Mouse (Mus musculus): ENCODE data around the gene Rflnb. TPM values are rescaled to one million over a fixed set of nuclear protein-coding genes. Genes with fewer than 3 reads are reported as not detected.

The Rflnb gene
- total and polyA plus RNA-seq, 2 experiments from 2014 or later: 16.4 to 24.1 TPM

- ATAC-seq (ENCODE audit: insufficient read depth, low read depth) (no peak), DNase-seq (ENCODE audit: low spot score) (no peak)
- no peaks in the 10 kb centered on the region for H3K4me1 ChIP-seq (ENCODE audit: control insufficient read depth, insufficient read depth)
- H3K27me3 ChIP-seq (ENCODE audit: control insufficient read depth, insufficient read depth, low read length): no peaks in the 10 kb centered on the region
- H3K36me3 ChIP-seq (replicated peaks; ENCODE audit: control insufficient read depth, insufficient read depth, low read length): no peaks in the 10 kb centered on the region
- WGBS: 88% methylated on average over 8 of the region's 8 CpGs
- no peak overlapping the region for H3K4me3 ChIP-seq (ENCODE audit: low read depth, low read length)
- TF ChIP-seq CTCF (IDR thresholded peaks at IDR 0.05; ENCODE audit: low read depth): no peak
- TF ChIP-seq EP300 (IDR thresholded peaks at IDR 0.05; ENCODE audit: low read depth): no peak
- no peaks in the 10 kb centered on the region for H3K9me3 ChIP-seq (replicated peaks; ENCODE audit: control insufficient read depth, low read length)
- H3K9ac ChIP-seq (replicated peaks; ENCODE audit: low read depth, low read length): no peak overlapping the region
- H3K4me2 ChIP-seq (ENCODE audit: low read depth, low read length): no peak overlapping the region
- H3K27ac ChIP-seq (ENCODE audit: low read depth): no peak overlapping the region
Observed at GRCm38 (mm10) chr11:76035182-76035581, 7.6 kb upstream of the Rflnb start.

- TF ChIP-seq EP300 (IDR thresholded peaks at IDR 0.05; ENCODE audit: low read depth) (no peak), CTCF (IDR thresholded peaks at IDR 0.05; ENCODE audit: low read depth) (no peak)
- Histone ChIP-seq H3K27ac (ENCODE audit: low read depth) (no peak overlapping the region), H3K9ac (replicated peaks; ENCODE audit: low read depth, low read length) (no peak overlapping the region), H3K4me1 (ENCODE audit: control insufficient read depth, insufficient read depth) (no peaks in the 10 kb centered on the region), H3K4me2 (ENCODE audit: low read depth, low read length) (no peak overlapping the region), H3K4me3 (ENCODE audit: low read depth, low read length) (no peak overlapping the region), H3K9me3 (replicated peaks; ENCODE audit: control insufficient read depth, low read length) (no peaks in the 10 kb centered on the region), H3K27me3 (ENCODE audit: control insufficient read depth, insufficient read depth, low read length) (no peaks in the 10 kb centered on the region), H3K36me3 (replicated peaks; ENCODE audit: control insufficient read depth, insufficient read depth, low read length) (no peaks in the 10 kb centered on the region)
- no peak for DNase-seq (ENCODE audit: low spot score)
- WGBS: 81% methylated on average over 4 of the region's 4 CpGs
- ATAC-seq (ENCODE audit: insufficient read depth, low read depth): no peak
Observed at GRCm38 (mm10) chr11:76033836-76034235, 6.3 kb upstream of the Rflnb start.

- ATAC-seq (ENCODE audit: insufficient read depth, low read depth) (no peak), DNase-seq (ENCODE audit: low spot score) (no peak)
- WGBS: 81% methylated on average over 6 of the region's 6 CpGs
- Histone ChIP-seq H3K36me3 (replicated peaks; ENCODE audit: control insufficient read depth, insufficient read depth, low read length) (no peaks in the 10 kb centered on the region), H3K4me3 (ENCODE audit: low read depth, low read length) (no peak overlapping the region), H3K4me1 (ENCODE audit: control insufficient read depth, insufficient read depth) (no peaks in the 10 kb centered on the region), H3K9ac (replicated peaks; ENCODE audit: low read depth, low read length) (no peak overlapping the region), H3K27ac (ENCODE audit: low read depth) (no peak overlapping the region), H3K4me2 (ENCODE audit: low read depth, low read length) (no peak overlapping the region), H3K27me3 (ENCODE audit: control insufficient read depth, insufficient read depth, low read length) (no peaks in the 10 kb centered on the region), H3K9me3 (replicated peaks; ENCODE audit: control insufficient read depth, low read length) (no peaks in the 10 kb centered on the region)
- TF ChIP-seq CTCF (IDR thresholded peaks at IDR 0.05; ENCODE audit: low read depth): no peak
- TF ChIP-seq EP300 (IDR thresholded peaks at IDR 0.05; ENCODE audit: low read depth): no peak
Observed at GRCm38 (mm10) chr11:76033359-76033758, 5.8 kb upstream of the Rflnb start.

GRCm38 (mm10) chr11:76028072-76028465 is 487 bp upstream of the Rflnb start:
- Histone ChIP-seq H3K27ac (ENCODE audit: low read depth) (peak overlapping the region; percentile 71; the same call in 1 of the 2 replicates), H3K36me3 (replicated peaks; ENCODE audit: control insufficient read depth, insufficient read depth, low read length) (no peaks in the 10 kb centered on the region), H3K27me3 (ENCODE audit: control insufficient read depth, insufficient read depth, low read length) (no peaks in the 10 kb centered on the region), H3K4me2 (ENCODE audit: low read depth, low read length) (peak overlapping the region; percentile 78), H3K4me1 (ENCODE audit: control insufficient read depth, insufficient read depth) (peaks cover 5% of the 10 kb centered on the region; the same call in 1 of the 2 replicates), H3K9me3 (replicated peaks; ENCODE audit: control insufficient read depth, low read length) (no peaks in the 10 kb centered on the region), H3K9ac (replicated peaks; ENCODE audit: low read depth, low read length) (peak overlapping the region; percentile 68; the same call in 1 of the 2 replicates), H3K4me3 (ENCODE audit: low read depth, low read length) (peak overlapping the region; percentile 65)
- DNase-seq (ENCODE audit: low spot score): no peak
- peak; percentile 12; the same call in 1 of the 2 replicates for ATAC-seq (ENCODE audit: insufficient read depth, low read depth)
- WGBS: 12% methylated on average over 12 of the region's 14 CpGs
- no peak for TF ChIP-seq EP300 (IDR thresholded peaks at IDR 0.05; ENCODE audit: low read depth)
- TF ChIP-seq CTCF (IDR thresholded peaks at IDR 0.05; ENCODE audit: low read depth): no peak

GRCm38 (mm10) chr11:76026527-76027138 is 949 bp downstream of the Rflnb start:
- DNase-seq (ENCODE audit: low spot score) (no peak), ATAC-seq (ENCODE audit: insufficient read depth, low read depth) (no peak)
- Histone ChIP-seq H3K9me3 (replicated peaks; ENCODE audit: control insufficient read depth, low read length) (no peaks in the 10 kb centered on the region), H3K4me1 (ENCODE audit: control insufficient read depth, insufficient read depth) (peaks cover 5% of the 10 kb centered on the region; the same call in 1 of the 2 replicates), H3K4me3 (ENCODE audit: low read depth, low read length) (peak overlapping the region; percentile 65), H3K27me3 (ENCODE audit: control insufficient read depth, insufficient read depth, low read length) (no peaks in the 10 kb centered on the region), H3K27ac (ENCODE audit: low read depth) (peak overlapping the region; percentile 71), H3K4me2 (ENCODE audit: low read depth, low read length) (peak overlapping the region; percentile 78), H3K9ac (replicated peaks; ENCODE audit: low read depth, low read length) (peak overlapping the region; percentile 68), H3K36me3 (replicated peaks; ENCODE audit: control insufficient read depth, insufficient read depth, low read length) (0 out of 2 replicates have a peak, but pooled peaks cover 4% of the 10 kb centered on the region)
- 12% methylated on average over 14 of the region's 14 CpGs for WGBS
- TF ChIP-seq CTCF (IDR thresholded peaks at IDR 0.05; ENCODE audit: low read depth) (no peak), EP300 (IDR thresholded peaks at IDR 0.05; ENCODE audit: low read depth) (no peak)
